Mouse (Mus musculus): ENCODE measurements at regions not wholly inside any gene's neighbourhood (a gene's known extent, or its start where the extent isn't known, plus 50 kb on each side); places are given as distances from the start of the nearest gene placed in this dataset.
A peak's percentile ranks its signal among the peaks of the same experiment; 100 is the strongest.

- DNase-seq = peak; percentile 54 to 60
Measured at GRCm38 (mm10) chr6:27211953-27212352, 923.0 kb downstream of the Grm8 start.

DNA sequence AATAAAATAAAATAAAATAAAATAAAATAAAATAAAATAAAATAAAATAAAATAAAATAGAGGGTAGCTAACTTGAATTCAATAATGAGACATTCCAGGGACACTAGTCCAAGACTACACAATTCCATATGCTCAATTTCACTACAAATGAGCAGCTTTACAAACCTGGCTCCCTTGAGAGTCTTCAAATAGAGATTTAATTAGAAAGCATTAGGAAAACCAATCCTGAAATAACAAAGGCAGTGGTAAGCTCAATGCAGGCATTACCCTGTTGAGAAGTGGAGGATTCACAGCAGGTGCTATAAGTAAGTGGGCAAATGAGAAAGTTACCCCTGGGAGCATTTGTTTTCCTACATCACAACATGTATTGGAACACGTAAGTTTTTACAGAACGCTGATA lies 973.3 kb downstream of the Grm8 start:
- DNase-seq = no peak

Data from adrenal gland, postnatal 36 days (tissue).